1 mouse cellular context compared by ENCODE assay signal in genomic region chr10:30787684-30788339, GRCm38 (mm10).
TF ChIP-seq lines count a peak whose summit lies in the region.

No protein-coding gene starts in this region.

TF ChIP-seq in MEL, 35 proteins besides CTCF, POLR2A, EP300 and RAD21 (continued from another document):
- TF ChIP-seq TAL1 (IDR thresholded peaks at IDR 0.05; ENCODE audit: low read length) (no peak), CHD2 (IDR thresholded peaks at IDR 0.05; ENCODE audit: low read length) (no peak), NRF1 (IDR thresholded peaks at IDR 0.05; ENCODE audit: insufficient read depth, low read depth, low read length, poor library complexity, severe bottlenecking) (no peak), JUND (IDR thresholded peaks at IDR 0.05; ENCODE audit: low read depth, low read length) (no peak), TBP (IDR thresholded peaks at IDR 0.05; ENCODE audit: low read depth, low read length) (no peak), SIN3A (IDR thresholded peaks at IDR 0.05; ENCODE audit: low read length) (peak; percentile 59; the same call in 1 of the 2 replicates), SMC3 (IDR thresholded peaks at IDR 0.05; ENCODE audit: low read depth, low read length) (no peak), E2F4 (IDR thresholded peaks at IDR 0.05; ENCODE audit: borderline replicate concordance, low read depth, low read length) (no peak), POLR2AphosphoS2 (IDR thresholded peaks at IDR 0.05; ENCODE audit: low read length) (no peak), MAX (IDR thresholded peaks at IDR 0.05; ENCODE audit: low read length) (no peak; the same call in 1 of the 2 replicates), KAT2A (conservative IDR thresholded peaks at IDR 0.05; ENCODE audit: low read depth, low read length) (0 out of 2 replicates have a peak, but pooled peaks have one; percentile 27), ZNF384 (IDR thresholded peaks at IDR 0.05; ENCODE audit: low read depth, low read length) (no peak), ETS1 (IDR thresholded peaks at IDR 0.05; ENCODE audit: low read depth, low read length) (peak; percentile 49; the same call in 1 of the 2 replicates), ZC3H11A (IDR thresholded peaks at IDR 0.05; ENCODE audit: low read depth, low read length) (no peak), HCFC1 (IDR thresholded peaks at IDR 0.05; ENCODE audit: low read depth, low read length) (no peak), BHLHE40 (IDR thresholded peaks at IDR 0.05; ENCODE audit: borderline replicate concordance, low read depth, low read length) (peak; percentile 53; the same call in 1 of the 2 replicates), USF2 (IDR thresholded peaks at IDR 0.05; ENCODE audit: borderline replicate concordance in 1 of 2, insufficient read depth in 1 of 2, low read depth in 1 of 2, low read length in 2 of 2) (0 out of 4 replicates have a peak, but pooled peaks of 1 of the 2 experiments have one; percentile 9), MAZ (IDR thresholded peaks at IDR 0.05; ENCODE audit: low read depth, low read length) (0 out of 2 replicates have a peak, but pooled peaks have one; percentile 32), MXI1 (IDR thresholded peaks at IDR 0.05; ENCODE audit: low read depth, low read length) (no peak)
